Mouse (Mus musculus) retina, embryonic 14.5 days (tissue): ENCODE data around the gene Vmn1r196.
"Not testable (repeated sequence)": the region's sequence is repeated elsewhere in the genome, so short reads cannot be mapped to it uniquely, and the experiment has no call there.

Experiments
- DNase-seq: peaks from one replicate; pipeline ENCODE4 v3.0.0-alpha.2; 2015; ENCODE audit warnings: low spot score

The Vmn1r196 gene

GRCm38 (mm10) chr13:22289620-22290019 lies at the start of gene Vmn1r196:
Vmn1r196 (plus strand) TSS chr13:22289920.
- no peak for DNase-seq

GRCm38 (mm10) chr13:22243915-22244314 lies 45.8 kb upstream of the Vmn1r196 start, which contains the start of gene Vmn1r194:
Vmn1r194 (plus strand) TSS chr13:22244215.
- no peak for DNase-seq

- DNase-seq, result not testable (repeated sequence)
Observed at GRCm38 (mm10) chr13:22270222-22270621, 19.5 kb upstream of the Vmn1r196 start, which contains the start of gene Vmn1r195. Vmn1r195 (plus strand) TSS chr13:22270522.

- DNase-seq, result no peak
Observed at GRCm38 (mm10) chr13:22271721-22272120, 18.0 kb upstream of the Vmn1r196 start.

GRCm38 (mm10) chr13:22284578-22284977 lies 5.1 kb upstream of the Vmn1r196 start:
- peak; percentile 5 for DNase-seq

GRCm38 (mm10) chr13:22308075-22308474 lies 18.4 kb downstream of the Vmn1r196 start:
- not testable (repeated sequence) for DNase-seq

- no peak for DNase-seq
Observed at GRCm38 (mm10) chr13:22315361-22315760, 25.6 kb downstream of the Vmn1r196 start.

- DNase-seq, result no peak
Observed at GRCm38 (mm10) chr13:22317366-22317765, 27.6 kb downstream of the Vmn1r196 start.

- DNase-seq, result no peak
Observed at GRCm38 (mm10) chr13:22320091-22320490, 30.4 kb downstream of the Vmn1r196 start.

GRCm38 (mm10) chr13:22324289-22324688 lies 34.6 kb downstream of the Vmn1r196 start, which contains the start of gene Vmn1r197:
Vmn1r197 (plus strand) TSS chr13:22324589.
- DNase-seq, result no peak

GRCm38 (mm10) chr13:22333269-22333668 lies 43.5 kb downstream of the Vmn1r196 start:
- DNase-seq, result no peak

GRCm38 (mm10) chr13:22335565-22335964 lies 45.8 kb downstream of the Vmn1r196 start:
- no peak for DNase-seq
